Mouse (Mus musculus): ENCODE measurements around the gene Atf7. TPM values are rescaled to one million over a fixed set of nuclear protein-coding genes. Genes with fewer than 3 reads are reported as not detected.
"Not testable (repeated sequence)": the region's sequence is repeated elsewhere in the genome, so short reads cannot be mapped to it uniquely, and the experiment has no call there.

Gene Atf7
- polyA plus RNA-seq, 1 experiment = 140 TPM

GRCm38 (mm10) chr15:102670281-102670680 is 45.0 kb upstream of the Atf7 start:
- H3K4me1 ChIP-seq (replicated peaks; ENCODE audit: control insufficient read depth, insufficient read depth, low read length) = peaks cover 15% of the 10 kb centered on the region
- TF ChIP-seq CTCF (IDR thresholded peaks at IDR 0.05; ENCODE audit: borderline replicate concordance, control insufficient read depth, extremely low read depth, insufficient read depth, low read length, poor library complexity) = no peak
- TF ChIP-seq POLR2A (IDR thresholded peaks at IDR 0.05; ENCODE audit: control insufficient read depth, extremely low read depth, insufficient read depth, low read length, poor library complexity) = no peak
- H3K36me3 ChIP-seq (ENCODE audit: control insufficient read depth, insufficient read depth, low read length) = peaks cover 11% of the 10 kb centered on the region
- peak overlapping the region; percentile 3; the same call in 1 of the 2 replicates for H3K27ac ChIP-seq (ENCODE audit: control insufficient read depth, insufficient read depth, low read length)
- 5% methylated on average over 6 of the region's 6 CpGs for WGBS
- peak overlapping the region; percentile 80 for H3K4me3 ChIP-seq (ENCODE audit: control insufficient read depth, insufficient read depth, low read length)
- peak; percentile 11 for DNase-seq
- peaks cover 12% of the 10 kb centered on the region for H3K27me3 ChIP-seq (ENCODE audit: control insufficient read depth, insufficient read depth, low read length)

GRCm38 (mm10) chr15:102669571-102669970 is 44.3 kb upstream of the Atf7 start:
- no peak for DNase-seq
- 88% methylated on average over 8 of the region's 8 CpGs for WGBS
- TF ChIP-seq CTCF (IDR thresholded peaks at IDR 0.05; ENCODE audit: borderline replicate concordance, control insufficient read depth, extremely low read depth, insufficient read depth, low read length, poor library complexity) (no peak), POLR2A (IDR thresholded peaks at IDR 0.05; ENCODE audit: control insufficient read depth, extremely low read depth, insufficient read depth, low read length, poor library complexity) (no peak)
- Histone ChIP-seq H3K27ac (ENCODE audit: control insufficient read depth, insufficient read depth, low read length) (no peak overlapping the region), H3K27me3 (ENCODE audit: control insufficient read depth, insufficient read depth, low read length) (peaks cover 12% of the 10 kb centered on the region), H3K36me3 (ENCODE audit: control insufficient read depth, insufficient read depth, low read length) (peaks cover 18% of the 10 kb centered on the region), H3K4me1 (replicated peaks; ENCODE audit: control insufficient read depth, insufficient read depth, low read length) (peaks cover 15% of the 10 kb centered on the region), H3K4me3 (ENCODE audit: control insufficient read depth, insufficient read depth, low read length) (no peak overlapping the region)

- H3K27ac ChIP-seq (ENCODE audit: control insufficient read depth, insufficient read depth, low read length) = no peak overlapping the region
- 19% methylated on average over 4 of the region's 4 CpGs for WGBS
- peaks cover 6% of the 10 kb centered on the region; the same call in 1 of the 2 replicates for H3K4me1 ChIP-seq (replicated peaks; ENCODE audit: control insufficient read depth, insufficient read depth, low read length)
- TF ChIP-seq CTCF (IDR thresholded peaks at IDR 0.05; ENCODE audit: borderline replicate concordance, control insufficient read depth, extremely low read depth, insufficient read depth, low read length, poor library complexity) (no peak), POLR2A (IDR thresholded peaks at IDR 0.05; ENCODE audit: control insufficient read depth, extremely low read depth, insufficient read depth, low read length, poor library complexity) (no peak)
- no peaks in the 10 kb centered on the region for H3K27me3 ChIP-seq (ENCODE audit: control insufficient read depth, insufficient read depth, low read length)
- H3K36me3 ChIP-seq (ENCODE audit: control insufficient read depth, insufficient read depth, low read length) = peaks cover 55% of the 10 kb centered on the region
- H3K4me3 ChIP-seq (ENCODE audit: control insufficient read depth, insufficient read depth, low read length) = no peak overlapping the region
- peak; percentile 72 for DNase-seq
These were observed 40.2 kb upstream of the Atf7 start for GRCm38 (mm10) chr15:102665494-102665893.

- no peak for DNase-seq
- Histone ChIP-seq H3K27me3 (ENCODE audit: control insufficient read depth, insufficient read depth, low read length) (no peaks in the 10 kb centered on the region), H3K4me1 (replicated peaks; ENCODE audit: control insufficient read depth, insufficient read depth, low read length) (no peaks in the 10 kb centered on the region), H3K27ac (ENCODE audit: control insufficient read depth, insufficient read depth, low read length) (no peak overlapping the region), H3K36me3 (ENCODE audit: control insufficient read depth, insufficient read depth, low read length) (peaks cover 55% of the 10 kb centered on the region), H3K4me3 (ENCODE audit: control insufficient read depth, insufficient read depth, low read length) (no peak overlapping the region)
- TF ChIP-seq CTCF (IDR thresholded peaks at IDR 0.05; ENCODE audit: borderline replicate concordance, control insufficient read depth, extremely low read depth, insufficient read depth, low read length, poor library complexity) (no peak), POLR2A (IDR thresholded peaks at IDR 0.05; ENCODE audit: control insufficient read depth, extremely low read depth, insufficient read depth, low read length, poor library complexity) (no peak)
- 95% methylated on average over 8 of the region's 8 CpGs for WGBS
These were observed 38.6 kb upstream of the Atf7 start for GRCm38 (mm10) chr15:102663825-102664224.

GRCm38 (mm10) chr15:102662601-102663000 is 37.3 kb upstream of the Atf7 start:
- H3K36me3 ChIP-seq (ENCODE audit: control insufficient read depth, insufficient read depth, low read length) = peaks cover 55% of the 10 kb centered on the region
- DNase-seq; H3K4me3 ChIP-seq (ENCODE audit: control insufficient read depth, insufficient read depth, low read length); H3K4me1 ChIP-seq (replicated peaks; ENCODE audit: control insufficient read depth, insufficient read depth, low read length); H3K27ac ChIP-seq (ENCODE audit: control insufficient read depth, insufficient read depth, low read length); H3K27me3 ChIP-seq (ENCODE audit: control insufficient read depth, insufficient read depth, low read length): not testable (repeated sequence)
- 94% methylated on average over 2 of the region's 2 CpGs for WGBS

- DNase-seq = no peak
- no peaks in the 10 kb centered on the region for H3K4me1 ChIP-seq (replicated peaks; ENCODE audit: control insufficient read depth, insufficient read depth, low read length)
- H3K4me3 ChIP-seq (ENCODE audit: control insufficient read depth, insufficient read depth, low read length) = no peak overlapping the region
- no peaks in the 10 kb centered on the region for H3K27me3 ChIP-seq (ENCODE audit: control insufficient read depth, insufficient read depth, low read length)
- WGBS = 88% methylated on average over 3 of the region's 3 CpGs
- peaks cover 21% of the 10 kb centered on the region for H3K36me3 ChIP-seq (ENCODE audit: control insufficient read depth, insufficient read depth, low read length)
- no peak overlapping the region for H3K27ac ChIP-seq (ENCODE audit: control insufficient read depth, insufficient read depth, low read length)
- TF ChIP-seq POLR2A (IDR thresholded peaks at IDR 0.05; ENCODE audit: control insufficient read depth, extremely low read depth, insufficient read depth, low read length, poor library complexity) = no peak
- TF ChIP-seq CTCF (IDR thresholded peaks at IDR 0.05; ENCODE audit: borderline replicate concordance, control insufficient read depth, extremely low read depth, insufficient read depth, low read length, poor library complexity) = no peak
These were observed 32.7 kb upstream of the Atf7 start for GRCm38 (mm10) chr15:102657926-102658381.

- peaks cover 9% of the 10 kb centered on the region for H3K36me3 ChIP-seq (ENCODE audit: control insufficient read depth, insufficient read depth, low read length)
- H3K4me3 ChIP-seq (ENCODE audit: control insufficient read depth, insufficient read depth, low read length) = no peak overlapping the region
- no peak for DNase-seq
- 80% methylated on average over 4 of the region's 4 CpGs for WGBS
- H3K27me3 ChIP-seq (ENCODE audit: control insufficient read depth, insufficient read depth, low read length) = no peaks in the 10 kb centered on the region
- no peak overlapping the region for H3K27ac ChIP-seq (ENCODE audit: control insufficient read depth, insufficient read depth, low read length)
- no peak for TF ChIP-seq POLR2A (IDR thresholded peaks at IDR 0.05; ENCODE audit: control insufficient read depth, extremely low read depth, insufficient read depth, low read length, poor library complexity)
- H3K4me1 ChIP-seq (replicated peaks; ENCODE audit: control insufficient read depth, insufficient read depth, low read length) = no peaks in the 10 kb centered on the region
These were observed 31.4 kb upstream of the Atf7 start for GRCm38 (mm10) chr15:102656658-102657057.

- H3K36me3 ChIP-seq (ENCODE audit: control insufficient read depth, insufficient read depth, low read length); H3K27ac ChIP-seq (ENCODE audit: control insufficient read depth, insufficient read depth, low read length); H3K27me3 ChIP-seq (ENCODE audit: control insufficient read depth, insufficient read depth, low read length); DNase-seq; H3K4me3 ChIP-seq (ENCODE audit: control insufficient read depth, insufficient read depth, low read length); H3K4me1 ChIP-seq (replicated peaks; ENCODE audit: control insufficient read depth, insufficient read depth, low read length): not testable (repeated sequence)
- 89% methylated on average over 9 of the region's 9 CpGs for WGBS
These were observed 26.8 kb upstream of the Atf7 start for GRCm38 (mm10) chr15:102651928-102652660.
